Mouse (Mus musculus): ENCODE results near the gene Parva. TPM values are rescaled to one million over a fixed set of nuclear protein-coding genes. Genes with fewer than 3 reads are reported as not detected.

Gene Parva
- total RNA-seq, 1 experiment = 13.9 TPM

DNA sequence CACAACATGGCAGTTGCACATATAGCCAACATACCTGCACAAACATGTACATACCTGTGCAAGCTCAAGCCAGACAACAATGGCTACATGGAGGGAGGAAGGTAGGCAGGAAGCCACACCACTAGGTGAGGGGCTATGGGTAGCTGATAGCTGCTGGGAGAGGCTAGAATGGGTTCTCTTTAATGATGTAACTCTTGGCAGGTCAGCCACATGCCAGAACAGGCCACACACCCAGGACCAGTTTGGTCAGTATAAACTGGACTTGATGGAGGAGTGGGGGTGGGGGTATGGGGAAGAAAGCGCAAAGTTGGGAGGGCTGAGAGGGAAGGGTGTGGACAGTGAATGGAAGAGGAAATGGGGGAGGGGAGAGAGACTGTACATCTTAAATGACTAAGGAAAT lies 53.7 kb downstream of the Parva start:
- H3K36me3 ChIP-seq (ENCODE audit: control insufficient read depth, insufficient read depth, low read length, poor library complexity, severe bottlenecking) = no peaks in the 10 kb centered on the region
- H3K4me1 ChIP-seq (ENCODE audit: control insufficient read depth in 2 of 2, insufficient read depth in 2 of 2, low read length in 2 of 2, poor library complexity in 1 of 2) = peaks cover 0 to 3% of the 10 kb centered on the region in 2 experiments; a peak in 2 of 4 replicates
- H3K4me3 ChIP-seq (ENCODE audit: insufficient read depth in 1 of 2, low read depth in 1 of 2, low read length in 2 of 2, poor library complexity in 1 of 2, severe bottlenecking in 1 of 2) = no peak overlapping the region
- DNase-seq (ENCODE audit: low read depth, low spot score) = no peak
- no peaks in the 10 kb centered on the region for H3K9me3 ChIP-seq (ENCODE audit: control insufficient read depth, insufficient read depth, low read depth, low read length)
- TF ChIP-seq ZC3H11A (IDR thresholded peaks at IDR 0.05; ENCODE audit: borderline replicate concordance, low read depth, low read length) (no peak), HCFC1 (IDR thresholded peaks at IDR 0.05; ENCODE audit: borderline replicate concordance, insufficient read depth, low read length) (no peak), ZNF384 (IDR thresholded peaks at IDR 0.05; ENCODE audit: low read depth, low read length) (no peak), CHD2 (IDR thresholded peaks at IDR 0.05; ENCODE audit: low read depth, low read length) (no peak), MAFK (IDR thresholded peaks at IDR 0.05; ENCODE audit: insufficient read depth, low read depth, low read length) (no peak)
- no peak overlapping the region for H3K27ac ChIP-seq (ENCODE audit: insufficient read depth, low read depth, low read length, poor library complexity, severe bottlenecking)
- H3K9ac ChIP-seq (ENCODE audit: insufficient read depth, low read depth, low read length, poor library complexity, severe bottlenecking) = no peak overlapping the region
- in situ Hi-C loops (cut with MboI; ENCODE audit: low sequenced_read_pairs in 2 of 2, unreplicated experiment in 2 of 2) = no loop called here

DNA sequence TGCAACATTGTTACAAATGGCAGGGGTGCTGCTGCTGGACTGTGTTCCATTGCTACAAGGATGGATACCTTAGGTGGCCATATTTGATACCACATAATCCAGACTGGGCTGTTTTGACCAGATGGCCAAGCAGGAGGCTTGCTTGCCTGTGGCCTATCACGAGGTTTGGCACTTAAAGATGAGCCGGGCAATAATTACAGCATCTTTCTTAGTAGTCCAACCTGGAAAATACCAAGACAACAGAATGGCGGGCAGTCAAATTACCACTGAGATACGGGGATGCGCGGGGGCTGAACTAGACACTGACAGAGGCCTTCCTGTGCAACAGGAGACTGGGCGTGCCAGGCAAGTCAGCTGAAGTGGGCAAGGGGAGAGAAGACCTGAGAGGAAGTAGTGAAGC lies 55.3 kb downstream of the Parva start:
- Histone ChIP-seq H3K36me3 (ENCODE audit: control insufficient read depth, insufficient read depth, low read length, poor library complexity, severe bottlenecking) (no peaks in the 10 kb centered on the region), H3K9me3 (ENCODE audit: control insufficient read depth, insufficient read depth, low read depth, low read length) (no peaks in the 10 kb centered on the region), H3K4me1 (ENCODE audit: control insufficient read depth in 2 of 2, insufficient read depth in 2 of 2, low read length in 2 of 2, poor library complexity in 1 of 2) (peaks cover 0 to 3% of the 10 kb centered on the region in 2 experiments; a peak in 2 of 4 replicates), H3K9ac (ENCODE audit: insufficient read depth, low read depth, low read length, poor library complexity, severe bottlenecking) (no peak overlapping the region), H3K27ac (ENCODE audit: insufficient read depth, low read depth, low read length, poor library complexity, severe bottlenecking) (no peak overlapping the region), H3K4me3 (ENCODE audit: insufficient read depth in 1 of 2, low read depth in 1 of 2, low read length in 2 of 2, poor library complexity in 1 of 2, severe bottlenecking in 1 of 2) (no peak overlapping the region)
- in situ Hi-C loops (cut with MboI; ENCODE audit: low sequenced_read_pairs in 2 of 2, unreplicated experiment in 2 of 2) = no loop called here
- TF ChIP-seq HCFC1 (IDR thresholded peaks at IDR 0.05; ENCODE audit: borderline replicate concordance, insufficient read depth, low read length) (no peak), ZNF384 (IDR thresholded peaks at IDR 0.05; ENCODE audit: low read depth, low read length) (no peak), ZC3H11A (IDR thresholded peaks at IDR 0.05; ENCODE audit: borderline replicate concordance, low read depth, low read length) (no peak), MAFK (IDR thresholded peaks at IDR 0.05; ENCODE audit: insufficient read depth, low read depth, low read length) (no peak), CHD2 (IDR thresholded peaks at IDR 0.05; ENCODE audit: low read depth, low read length) (no peak)
- no peak for DNase-seq (ENCODE audit: low read depth, low spot score)

DNA sequence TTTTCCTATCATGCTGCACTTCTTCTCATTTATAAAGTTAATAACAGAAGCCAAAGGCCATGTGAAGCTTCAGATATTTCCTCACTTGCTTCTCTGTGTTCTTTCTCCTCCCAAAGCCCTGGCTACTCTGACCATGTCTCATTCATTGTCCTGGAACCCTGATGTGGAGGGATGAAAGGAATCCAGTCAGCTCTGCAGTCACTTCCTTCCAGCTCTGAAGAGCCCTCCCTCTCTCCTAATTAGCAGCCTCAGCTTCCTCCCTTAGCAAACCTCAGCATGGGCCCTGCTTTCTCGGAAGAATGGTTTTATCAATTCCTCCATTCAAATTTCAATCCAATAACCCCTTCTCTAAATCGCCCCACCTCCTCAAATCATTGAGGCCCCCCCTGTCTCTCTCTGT lies 56.1 kb downstream of the Parva start:
- TF ChIP-seq ZC3H11A (IDR thresholded peaks at IDR 0.05; ENCODE audit: borderline replicate concordance, low read depth, low read length) = no peak
- TF ChIP-seq MAFK (IDR thresholded peaks at IDR 0.05; ENCODE audit: insufficient read depth, low read depth, low read length) = no peak
- no peak for TF ChIP-seq CHD2 (IDR thresholded peaks at IDR 0.05; ENCODE audit: low read depth, low read length)
- no peak for TF ChIP-seq ZNF384 (IDR thresholded peaks at IDR 0.05; ENCODE audit: low read depth, low read length)
- TF ChIP-seq HCFC1 (IDR thresholded peaks at IDR 0.05; ENCODE audit: borderline replicate concordance, insufficient read depth, low read length) = no peak
- in situ Hi-C loops (cut with MboI; ENCODE audit: low sequenced_read_pairs in 2 of 2, unreplicated experiment in 2 of 2) = no loop called here
- peaks cover 0 to 3% of the 10 kb centered on the region in 2 experiments; a peak in 2 of 4 replicates for H3K4me1 ChIP-seq (ENCODE audit: control insufficient read depth in 2 of 2, insufficient read depth in 2 of 2, low read length in 2 of 2, poor library complexity in 1 of 2)

DNA sequence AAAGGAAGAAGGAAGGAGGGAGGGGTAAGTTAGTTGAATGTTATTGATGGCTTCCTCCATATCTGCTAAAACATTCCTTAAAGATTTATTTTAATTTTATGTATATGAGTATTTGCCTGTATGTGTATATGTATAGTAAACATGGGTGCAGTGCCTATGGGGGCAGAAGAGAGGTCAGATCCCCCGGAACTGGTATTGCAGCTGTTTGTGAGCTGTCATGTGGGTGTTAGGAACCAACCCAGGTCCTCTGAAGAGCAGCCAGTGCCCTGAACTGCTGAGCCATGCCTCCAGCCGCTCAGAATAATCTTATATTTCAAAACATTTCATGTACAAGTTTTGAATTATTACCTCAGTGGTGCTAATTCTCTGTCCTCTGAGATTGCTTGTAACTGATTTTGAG lies 63.5 kb downstream of the Parva start:
- H3K9ac ChIP-seq (ENCODE audit: insufficient read depth, low read depth, low read length, poor library complexity, severe bottlenecking) = no peak overlapping the region
- no peak overlapping the region for H3K4me3 ChIP-seq (ENCODE audit: insufficient read depth in 1 of 2, low read depth in 1 of 2, low read length in 2 of 2, poor library complexity in 1 of 2, severe bottlenecking in 1 of 2)
- in situ Hi-C loops (cut with MboI; ENCODE audit: low sequenced_read_pairs in 2 of 2, unreplicated experiment in 2 of 2) = no loop called here
- no peak for TF ChIP-seq CHD2 (IDR thresholded peaks at IDR 0.05; ENCODE audit: low read depth, low read length)
- no peak for TF ChIP-seq HCFC1 (IDR thresholded peaks at IDR 0.05; ENCODE audit: borderline replicate concordance, insufficient read depth, low read length)
- H3K4me1 ChIP-seq (ENCODE audit: control insufficient read depth in 2 of 2, insufficient read depth in 2 of 2, low read length in 2 of 2, poor library complexity in 1 of 2) = no peaks in the 10 kb centered on the region
- no peaks in the 10 kb centered on the region for H3K9me3 ChIP-seq (ENCODE audit: control insufficient read depth, insufficient read depth, low read depth, low read length)
- no peak overlapping the region for H3K27ac ChIP-seq (ENCODE audit: insufficient read depth, low read depth, low read length, poor library complexity, severe bottlenecking)
- no peaks in the 10 kb centered on the region for H3K36me3 ChIP-seq (ENCODE audit: control insufficient read depth, insufficient read depth, low read length, poor library complexity, severe bottlenecking)
- DNase-seq (ENCODE audit: low read depth, low spot score) = no peak

More for the DNA sequence above, 56.1 kb downstream of the Parva start:
- H3K27ac ChIP-seq (ENCODE audit: insufficient read depth, low read depth, low read length, poor library complexity, severe bottlenecking) = no peak overlapping the region
- no peak overlapping the region for H3K9ac ChIP-seq (ENCODE audit: insufficient read depth, low read depth, low read length, poor library complexity, severe bottlenecking)
- H3K36me3 ChIP-seq (ENCODE audit: control insufficient read depth, insufficient read depth, low read length, poor library complexity, severe bottlenecking) = no peaks in the 10 kb centered on the region
- H3K4me3 ChIP-seq (ENCODE audit: insufficient read depth in 1 of 2, low read depth in 1 of 2, low read length in 2 of 2, poor library complexity in 1 of 2, severe bottlenecking in 1 of 2) = no peak overlapping the region
- no peaks in the 10 kb centered on the region for H3K9me3 ChIP-seq (ENCODE audit: control insufficient read depth, insufficient read depth, low read depth, low read length)
- no peak for DNase-seq (ENCODE audit: low read depth, low spot score)

DNA sequence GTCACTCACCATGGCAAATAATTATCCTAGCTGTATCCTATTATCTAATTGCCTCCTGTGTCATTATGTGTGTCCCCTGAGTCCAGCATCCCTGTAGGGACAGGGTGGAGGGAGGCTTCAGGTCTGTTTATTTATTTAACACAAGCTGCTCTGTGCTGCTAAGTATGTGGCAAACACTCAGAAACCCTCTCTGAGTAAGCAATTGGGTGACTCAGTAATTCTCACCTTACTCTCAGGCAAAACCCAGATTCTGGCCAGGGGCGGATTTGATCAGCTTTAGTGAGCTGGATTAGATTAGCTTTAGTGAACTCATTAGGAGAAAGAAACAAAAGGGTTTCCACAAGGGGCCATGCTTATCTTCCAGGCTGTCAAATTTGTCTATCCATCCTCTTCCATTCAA lies 64.4 kb downstream of the Parva start:
- no peak overlapping the region for H3K9ac ChIP-seq (ENCODE audit: insufficient read depth, low read depth, low read length, poor library complexity, severe bottlenecking)
- no peak overlapping the region for H3K27ac ChIP-seq (ENCODE audit: insufficient read depth, low read depth, low read length, poor library complexity, severe bottlenecking)
- DNase-seq (ENCODE audit: low read depth, low spot score) = no peak
- no peaks in the 10 kb centered on the region for H3K4me1 ChIP-seq (ENCODE audit: control insufficient read depth in 2 of 2, insufficient read depth in 2 of 2, low read length in 2 of 2, poor library complexity in 1 of 2)
- TF ChIP-seq HCFC1 (IDR thresholded peaks at IDR 0.05; ENCODE audit: borderline replicate concordance, insufficient read depth, low read length) (no peak), CHD2 (IDR thresholded peaks at IDR 0.05; ENCODE audit: low read depth, low read length) (no peak), ZC3H11A (IDR thresholded peaks at IDR 0.05; ENCODE audit: borderline replicate concordance, low read depth, low read length) (no peak), MAFK (IDR thresholded peaks at IDR 0.05; ENCODE audit: insufficient read depth, low read depth, low read length) (no peak), ZNF384 (IDR thresholded peaks at IDR 0.05; ENCODE audit: low read depth, low read length) (no peak)
- no peaks in the 10 kb centered on the region for H3K36me3 ChIP-seq (ENCODE audit: control insufficient read depth, insufficient read depth, low read length, poor library complexity, severe bottlenecking)
- H3K4me3 ChIP-seq (ENCODE audit: insufficient read depth in 1 of 2, low read depth in 1 of 2, low read length in 2 of 2, poor library complexity in 1 of 2, severe bottlenecking in 1 of 2) = no peak overlapping the region
- no peaks in the 10 kb centered on the region for H3K9me3 ChIP-seq (ENCODE audit: control insufficient read depth, insufficient read depth, low read depth, low read length)
- in situ Hi-C loops (cut with MboI; ENCODE audit: low sequenced_read_pairs in 2 of 2, unreplicated experiment in 2 of 2) = no loop called here

Measured in ES-E14 (cell line).